Mouse (Mus musculus): ENCODE data around the gene Rasgrf1. TPM values are rescaled to one million over a fixed set of nuclear protein-coding genes. Genes with fewer than 3 reads are reported as not detected.

Rasgrf1 gene
- total RNA-seq, 2 experiments from 2014 or later = not detected

- no peak for DNase-seq
- intact Hi-C loops (cut with DNase I) = no loop called here
Measured at GRCm38 (mm10) chr9:89964091-89964490, 54.4 kb downstream of the Rasgrf1 start.

- intact Hi-C loops (cut with DNase I) = no loop called here
- DNase-seq = no peak
Measured at GRCm38 (mm10) chr9:89967716-89968115, 58.0 kb downstream of the Rasgrf1 start.

- intact Hi-C loops (cut with DNase I) = no loop called here
- DNase-seq = no peak
Measured at GRCm38 (mm10) chr9:89968836-89969450, 59.2 kb downstream of the Rasgrf1 start.

GRCm38 (mm10) chr9:89970271-89970670 lies 60.6 kb downstream of the Rasgrf1 start:
- intact Hi-C loops (cut with DNase I) = loop anchor here (5.0 kb wide), 1 partner anchor 268 kb away; no protein-coding TSS in a partner anchor
- no peak for DNase-seq

GRCm38 (mm10) chr9:89970886-89971486 lies 61.3 kb downstream of the Rasgrf1 start:
- intact Hi-C loops (cut with DNase I) = loop anchor here (5.0 kb wide), 1 partner anchor 269 kb away; no protein-coding TSS in a partner anchor
- no peak for DNase-seq

- no peak for DNase-seq
- intact Hi-C loops (cut with DNase I) = loop anchor here (5.0 kb wide), 1 partner anchor 270 kb away; no protein-coding TSS in a partner anchor
Measured at GRCm38 (mm10) chr9:89972321-89972720, 62.6 kb downstream of the Rasgrf1 start.

GRCm38 (mm10) chr9:89973856-89974255 lies 64.1 kb downstream of the Rasgrf1 start:
- intact Hi-C loops (cut with DNase I) = loop anchor here (1.0 to 5.0 kb wide), 2 partner anchors 147 to 272 kb away; no protein-coding TSS in a partner anchor

GRCm38 (mm10) chr9:89974463-89974931 lies 64.8 kb downstream of the Rasgrf1 start:
- intact Hi-C loops (cut with DNase I) = loop anchor here (5.0 kb wide), 1 partner anchor 272 kb away; no protein-coding TSS in a partner anchor
- no peak for DNase-seq

More at GRCm38 (mm10) chr9:89973856-89974255, 64.1 kb downstream of the Rasgrf1 start:
- peak in 1 of 2 experiments; percentile 27 for DNase-seq

GRCm38 (mm10) chr9:89976366-89976940 lies 66.7 kb downstream of the Rasgrf1 start:
- intact Hi-C loops (cut with DNase I) = no loop called here
- no peak for DNase-seq

GRCm38 (mm10) chr9:89979248-89979647 lies 69.5 kb downstream of the Rasgrf1 start:
- intact Hi-C loops (cut with DNase I) = no loop called here
- DNase-seq = no peak

- no peak for DNase-seq
- intact Hi-C loops (cut with DNase I) = loop anchor here (5.0 kb wide), 1 partner anchor 95 kb away; no protein-coding TSS in a partner anchor
Measured at GRCm38 (mm10) chr9:89982256-89982655, 72.5 kb downstream of the Rasgrf1 start.

GRCm38 (mm10) chr9:89988053-89988452 lies 78.3 kb downstream of the Rasgrf1 start:
- intact Hi-C loops (cut with DNase I) = no loop called here
- no peak for DNase-seq

- no peak for DNase-seq
- intact Hi-C loops (cut with DNase I) = no loop called here
Measured at GRCm38 (mm10) chr9:89988811-89989528, 79.3 kb downstream of the Rasgrf1 start.

- intact Hi-C loops (cut with DNase I) = no loop called here
- no peak for DNase-seq
Measured at GRCm38 (mm10) chr9:90006432-90006831, 96.7 kb downstream of the Rasgrf1 start.

GRCm38 (mm10) chr9:90007094-90007493 lies 97.4 kb downstream of the Rasgrf1 start:
- intact Hi-C loops (cut with DNase I) = no loop called here
- DNase-seq = no peak

- intact Hi-C loops (cut with DNase I) = no loop called here
- DNase-seq = no peak
Measured at GRCm38 (mm10) chr9:90008138-90008537, 98.4 kb downstream of the Rasgrf1 start.

GRCm38 (mm10) chr9:90011849-90012248 lies 102.1 kb downstream of the Rasgrf1 start:
- intact Hi-C loops (cut with DNase I) = no loop called here
- DNase-seq = no peak

- DNase-seq = no peak
- intact Hi-C loops (cut with DNase I) = no loop called here
Measured at GRCm38 (mm10) chr9:90014649-90015048, 104.9 kb downstream of the Rasgrf1 start.

- no peak for DNase-seq
- intact Hi-C loops (cut with DNase I) = no loop called here
Measured at GRCm38 (mm10) chr9:90016204-90016603, 106.5 kb downstream of the Rasgrf1 start.

GRCm38 (mm10) chr9:90020866-90021265 lies 111.2 kb downstream of the Rasgrf1 start:
- DNase-seq = no peak
- intact Hi-C loops (cut with DNase I) = no loop called here

- intact Hi-C loops (cut with DNase I) = no loop called here
- DNase-seq = no peak
Measured at GRCm38 (mm10) chr9:90021442-90021841, 111.7 kb downstream of the Rasgrf1 start.

Measured in heart, postnatal 36 days (tissue).